Mouse (Mus musculus): Measurements from ENCODE around the gene Insig1.

DNA sequence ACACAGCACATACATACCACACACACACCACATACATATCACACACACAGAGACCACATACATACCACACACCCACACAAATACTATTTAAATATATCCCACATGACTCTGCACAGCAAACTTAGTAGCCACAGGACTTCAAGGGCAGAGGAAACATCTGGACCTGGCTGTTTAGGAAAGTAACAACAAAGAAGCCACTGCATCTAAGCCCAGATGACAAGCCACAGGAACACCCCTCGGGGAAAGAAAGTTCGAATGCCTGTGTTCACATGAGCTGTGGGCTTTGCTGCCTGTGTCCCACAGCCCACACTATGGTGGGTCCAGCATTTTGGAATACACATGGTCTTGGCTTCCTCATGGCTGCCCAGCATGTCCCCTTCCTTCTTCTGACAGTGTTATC, 13.6 kb downstream of the Insig1 start:
- no peak for TF ChIP-seq POLR2A (IDR thresholded peaks at IDR 0.05; ENCODE audit: borderline replicate concordance, control insufficient read depth, low read depth, low read length)
- no peak for TF ChIP-seq CTCF (IDR thresholded peaks at IDR 0.05; ENCODE audit: control insufficient read depth, insufficient read depth, low read length)

Measured in bone marrow, adult 2 months (tissue).